Mouse (Mus musculus) liver, postnatal 0 days (tissue): ENCODE data around the gene Snapin. TPM values are rescaled to one million over a fixed set of nuclear protein-coding genes. Genes with fewer than 3 reads are reported as not detected.

ENCODE experiments used
- ATAC-seq: fragments of 200-750 bp; cut with Nextera tagmentation; 2 replicates; pipeline ENCODE4 v1.8.0; 2017; ENCODE audit warnings: mild to moderate bottlenecking, moderate library complexity
- DNase-seq: peaks from one replicate; pipeline ENCODE4 v3.0.0-alpha.2; 2016
- H3K27ac ChIP-seq: fragments of 300-500 bp; sonication (generic); 2 replicates; pipeline ENCODE4 v1.5.1; 2014; ENCODE audit warnings: antibody characterized with exemption, moderate library complexity, mild to moderate bottlenecking, low read depth
- H3K27me3 ChIP-seq: fragments of 300-500 bp; sonication (generic); 2 replicates; pipeline ENCODE4 v1.6.1; 2014; ENCODE audit warnings: low read length, control low read depth, mixed read lengths; ENCODE audit not compliant: insufficient read depth
- H3K36me3 ChIP-seq: fragments of 300-500 bp; sonication (generic); replicated peaks from 2 replicates; pipeline ENCODE4 v1.6.1; 2014; ENCODE audit warnings: mild to moderate bottlenecking, control low read depth, low read length, moderate library complexity, mixed read lengths; ENCODE audit not compliant: insufficient read depth
- H3K4me1 ChIP-seq: fragments of 300-500 bp; sonication (generic); 2 replicates; pipeline ENCODE4 v1.6.1; 2014; ENCODE audit warnings: antibody characterized with exemption, mild to moderate bottlenecking, control low read depth; ENCODE audit not compliant: insufficient read depth
- H3K4me2 ChIP-seq: fragments of 300-500 bp; sonication (generic); 2 replicates; pipeline ENCODE4 v1.6.1; 2014; ENCODE audit warnings: low read depth, mild to moderate bottlenecking, low read length, moderate library complexity, mixed read lengths
- H3K4me3 ChIP-seq: fragments of 300-500 bp; sonication (generic); 2 replicates; pipeline ENCODE4 v1.5.1; 2014; ENCODE audit warnings: low read depth, low read length
- H3K9ac ChIP-seq: fragments of 300-500 bp; sonication (generic); replicated peaks from 2 replicates; pipeline ENCODE4 v1.6.1; 2014; ENCODE audit warnings: mild to moderate bottlenecking, moderate library complexity
- H3K9me3 ChIP-seq: fragments of 300-500 bp; sonication (generic); 2 replicates; pipeline ENCODE4 v1.6.1; 2016; ENCODE audit warnings: mild to moderate bottlenecking, control low read depth, low read length, mixed read lengths
- CTCF ChIP-seq: sonication (generic); IDR thresholded peaks from 2 replicates; pipeline ENCODE4 v1.5.1; 2016; ENCODE audit warnings: antibody characterized with exemption, low read depth
- EP300 ChIP-seq: IDR thresholded peaks from 2 replicates; pipeline ENCODE4 v1.6.1; 2016; ENCODE audit warnings: antibody characterized with exemption, low read depth, mild to moderate bottlenecking
- WGBS: fragments of 180-500 bp; shearing (Covaris S2); extraction: QIAGEN DNeasy Blood & Tissue Kit; methylation state at CpG from one replicate; pipeline ENCODE4 v1.1.7; 2014; ENCODE audit not compliant: insufficient replicate concordance; 5-methylcytosine and 5-hydroxymethylcytosine counted together
- polyA plus RNA-seq: library from polyadenylated mRNA; unstranded; fragments of >200 nt; fragmentation: Nextera tagmentation; extraction: Ambion mirVana; gene quantifications from 2 replicates; pipeline ENCODE4 v1.2.1, GENCODE M21; 2015

Gene Snapin
- polyA plus RNA-seq, 1 experiment from 2014 or later, result 23.6 TPM

DNA sequence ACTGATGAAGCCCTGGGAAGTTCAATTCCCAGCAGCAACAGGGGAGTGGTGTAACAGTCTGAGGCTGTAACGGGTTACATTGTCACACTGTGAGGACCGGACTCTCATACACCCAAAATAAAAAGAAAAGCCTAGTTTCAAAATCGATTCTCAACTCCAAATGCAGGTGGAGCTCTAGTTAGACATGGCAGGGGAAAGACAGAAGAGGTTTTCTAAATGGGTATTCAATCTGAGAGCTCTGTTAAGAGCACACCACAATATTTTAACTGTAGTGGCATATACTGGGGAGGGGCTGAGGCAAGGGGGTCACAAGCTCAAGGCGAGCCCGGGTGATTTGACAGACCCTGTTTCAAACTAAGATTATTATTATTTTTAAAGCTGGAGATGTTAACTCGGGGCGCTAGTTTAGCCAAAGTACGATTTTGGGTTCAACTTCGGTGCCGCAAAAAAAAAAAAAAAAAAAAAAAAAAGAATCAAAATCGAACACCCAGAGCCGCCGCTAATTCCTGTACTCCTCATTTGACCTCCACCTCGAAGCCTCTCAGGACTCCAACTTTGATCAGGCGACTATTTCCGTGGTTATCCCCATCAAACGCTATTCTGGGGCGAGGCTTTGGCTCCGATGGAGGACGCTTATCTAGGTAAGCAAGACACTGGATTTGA, 17.6 kb upstream of the Snapin start:
- DNase-seq, result no peak
- H3K9ac ChIP-seq, result peak overlapping the region; percentile 99
- no peak for ATAC-seq
- H3K36me3 ChIP-seq, result peaks cover 45% of the 10 kb centered on the region
- peaks cover 9% of the 10 kb centered on the region for H3K4me1 ChIP-seq
- no peaks in the 10 kb centered on the region for H3K9me3 ChIP-seq
- H3K27ac ChIP-seq, result peak overlapping the region; percentile 99
- peak overlapping the region; percentile 96 for H3K4me3 ChIP-seq
- no peaks in the 10 kb centered on the region for H3K27me3 ChIP-seq
- no peak for TF ChIP-seq EP300
- TF ChIP-seq CTCF, result no peak; the same call in 1 of the 2 replicates
- 1% methylated on average over 20 of the region's 20 CpGs for WGBS
- peak overlapping the region; percentile 79 for H3K4me2 ChIP-seq

- WGBS, result 78% methylated on average over 3 of the region's 3 CpGs
- Histone ChIP-seq H3K36me3 (peaks cover 63% of the 10 kb centered on the region), H3K4me3 (no peak overlapping the region), H3K4me1 (peaks cover 8% of the 10 kb centered on the region), H3K4me2 (no peak overlapping the region), H3K27ac (no peak overlapping the region), H3K9ac (no peak overlapping the region), H3K27me3 (no peaks in the 10 kb centered on the region), H3K9me3 (no peaks in the 10 kb centered on the region)
- DNase-seq (no peak), ATAC-seq (no peak)
- TF ChIP-seq EP300 (no peak), CTCF (no peak)
Measured at GRCm38 (mm10) chr3:90506362-90506761, 15.5 kb upstream of the Snapin start.

GRCm38 (mm10) chr3:90505216-90505615, 14.4 kb upstream of the Snapin start:
- Histone ChIP-seq H3K4me3 (no peak overlapping the region), H3K27me3 (no peaks in the 10 kb centered on the region), H3K9me3 (no peaks in the 10 kb centered on the region), H3K9ac (no peak overlapping the region), H3K27ac (no peak overlapping the region), H3K4me1 (peaks cover 8% of the 10 kb centered on the region), H3K36me3 (peaks cover 67% of the 10 kb centered on the region), H3K4me2 (no peak overlapping the region)
- TF ChIP-seq CTCF (no peak), EP300 (no peak)
- WGBS, result 91% methylated on average over 5 of the region's 5 CpGs
- ATAC-seq (no peak), DNase-seq (no peak)

DNA sequence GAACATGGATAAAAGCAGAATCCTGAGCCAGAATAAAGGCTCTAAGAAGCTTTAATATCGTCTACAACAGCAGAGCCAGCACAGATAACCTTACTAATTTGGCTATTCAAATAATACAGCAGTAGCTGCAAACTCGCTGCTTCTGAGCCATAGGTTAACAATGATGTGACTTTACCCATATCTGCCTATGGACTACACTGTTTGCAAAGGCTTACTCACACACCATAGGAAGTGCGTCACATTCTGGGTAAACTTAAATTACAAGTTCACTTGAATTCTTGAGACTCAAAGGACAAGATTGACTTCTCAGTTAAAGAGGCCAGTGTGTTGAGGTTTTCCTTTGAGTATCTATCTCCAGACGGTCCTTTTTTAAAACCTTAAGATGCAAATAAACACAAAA, 12.6 kb upstream of the Snapin start:
- TF ChIP-seq EP300, result no peak
- no peak for TF ChIP-seq CTCF
- ATAC-seq (no peak), DNase-seq (no peak)
- WGBS, result 88% methylated on average over 4 of the region's 4 CpGs
- H3K4me3 ChIP-seq, result no peak overlapping the region
- no peaks in the 10 kb centered on the region for H3K27me3 ChIP-seq
- H3K36me3 ChIP-seq, result peaks cover 75% of the 10 kb centered on the region
- no peak overlapping the region for H3K4me2 ChIP-seq
- H3K9ac ChIP-seq, result no peak overlapping the region
- H3K9me3 ChIP-seq, result no peaks in the 10 kb centered on the region
- peaks cover 8% of the 10 kb centered on the region for H3K4me1 ChIP-seq
- no peak overlapping the region for H3K27ac ChIP-seq

DNA sequence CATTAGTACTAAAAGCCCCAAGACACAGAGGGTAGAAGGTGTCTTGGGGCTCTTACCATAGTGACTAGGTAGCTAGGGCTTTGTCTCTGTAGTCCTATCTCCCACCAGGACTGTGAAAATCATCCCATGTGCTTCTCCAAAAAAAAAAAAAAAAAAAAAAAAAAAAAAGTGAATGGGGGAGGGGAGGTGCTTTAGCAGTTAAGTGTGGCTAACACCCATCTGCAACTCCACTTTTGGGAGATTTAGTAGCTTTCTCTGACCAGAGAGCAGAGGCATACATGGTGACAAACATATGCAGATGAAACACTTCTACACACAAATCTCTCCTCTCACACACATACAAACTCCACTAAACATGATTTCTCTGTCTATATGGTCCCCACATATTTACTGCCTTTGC, 6.8 kb upstream of the Snapin start:
- no peaks in the 10 kb centered on the region for H3K9me3 ChIP-seq
- H3K4me2 ChIP-seq, result no peak overlapping the region
- no peaks in the 10 kb centered on the region for H3K27me3 ChIP-seq
- H3K4me1 ChIP-seq, result 0 out of 2 replicates have a peak, but pooled peaks cover 3% of the 10 kb centered on the region
- H3K9ac ChIP-seq, result no peak overlapping the region
- H3K36me3 ChIP-seq, result peaks cover 63% of the 10 kb centered on the region
- ATAC-seq (no peak), DNase-seq (no peak)
- TF ChIP-seq EP300, result no peak
- no peak for TF ChIP-seq CTCF
- H3K4me3 ChIP-seq, result no peak overlapping the region
- no peak overlapping the region for H3K27ac ChIP-seq

DNA sequence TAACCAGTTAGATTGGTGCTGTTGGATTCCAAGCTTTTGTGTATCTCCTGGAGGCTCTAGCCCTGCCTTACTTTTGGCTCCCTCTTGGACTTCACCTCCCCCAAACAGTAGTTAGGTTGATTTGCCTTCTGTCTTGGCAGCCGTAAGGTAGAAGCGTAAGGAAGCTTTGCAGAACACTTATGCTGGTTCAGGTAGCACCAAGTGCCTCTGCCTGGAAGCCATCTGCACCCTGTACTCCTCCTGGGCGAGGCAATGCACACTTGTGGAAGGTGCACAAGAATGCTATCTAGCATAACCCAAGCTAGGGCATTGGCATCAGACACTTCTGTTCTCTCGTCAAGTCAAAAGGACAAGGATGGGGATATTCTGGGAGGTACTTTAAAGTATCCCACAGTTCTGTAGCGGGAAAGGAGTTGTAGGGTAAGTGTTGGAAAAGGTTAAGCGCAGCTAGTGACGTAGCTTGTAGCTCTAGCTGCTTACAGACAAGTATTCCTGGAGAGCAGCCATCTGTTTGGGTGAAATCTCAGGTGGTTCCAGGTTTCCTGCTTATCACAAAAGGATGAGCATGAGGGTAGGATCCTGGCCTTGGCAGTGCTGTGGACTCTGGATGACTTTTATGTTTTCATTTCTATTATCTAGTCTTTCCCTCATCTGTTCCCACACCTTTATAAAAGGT, 5.2 kb upstream of the Snapin start:
- DNase-seq, result no peak
- ATAC-seq, result no peak
- no peak overlapping the region for H3K4me2 ChIP-seq
- no peaks in the 10 kb centered on the region for H3K27me3 ChIP-seq
- no peak overlapping the region for H3K4me3 ChIP-seq
- H3K9ac ChIP-seq, result no peak overlapping the region
- H3K9me3 ChIP-seq, result no peaks in the 10 kb centered on the region
- 95% methylated on average over 7 of the region's 7 CpGs for WGBS
- H3K36me3 ChIP-seq, result peaks cover 48% of the 10 kb centered on the region
- TF ChIP-seq CTCF (no peak), EP300 (no peak)
- H3K27ac ChIP-seq, result no peak overlapping the region
- 0 out of 2 replicates have a peak, but pooled peaks cover 3% of the 10 kb centered on the region for H3K4me1 ChIP-seq
